Mouse (Mus musculus) splenic B cell, adult 2 months (primary cell): Measurements from ENCODE around the gene Hist2h2aa1.
A peak's percentile ranks its signal among the peaks of the same experiment; 100 is the strongest.

ENCODE experiments used
- DNase-seq: peaks from one replicate; pipeline ENCODE4 v3.0.0-alpha.2; 2011; ENCODE audit warnings: low read depth, low spot score
- H3K27me3 ChIP-seq: 2 replicates; pipeline ENCODE4 v1.6.1; 2012; ENCODE audit warnings: mild to moderate bottlenecking, low read length, moderate library complexity, mixed read lengths; ENCODE audit not compliant: control insufficient read depth, poor library complexity, insufficient read depth, severe bottlenecking
- H3K36me3 ChIP-seq: 2 replicates; pipeline ENCODE4 v1.6.1; 2012; ENCODE audit warnings: mild to moderate bottlenecking, low read length, moderate library complexity, mixed read lengths; ENCODE audit not compliant: control insufficient read depth, poor library complexity, insufficient read depth, severe bottlenecking

Hist2h2aa1 gene

GRCm38 (mm10) chr3:96220765-96221639, 24.3 kb upstream of the Hist2h2aa1 start, which contains the start of the genes Hist2h2ac and Hist2h2be:
Gene Hist2h2ac, minus strand, starts transcription at chr3:96220880.
Gene Hist2h2be, plus strand, starts transcription at chr3:96221119.
- peak; percentile 96 for DNase-seq
- H3K36me3 ChIP-seq: no peaks in the 10 kb centered on the region; the same call in 1 of the 2 replicates
- no peaks in the 10 kb centered on the region for H3K27me3 ChIP-seq

GRCm38 (mm10) chr3:96221640-96222038, 23.7 kb upstream of the Hist2h2aa1 start:
- Histone ChIP-seq H3K27me3 (no peaks in the 10 kb centered on the region), H3K36me3 (no peaks in the 10 kb centered on the region; the same call in 1 of the 2 replicates)
- DNase-seq: peak; percentile 35

GRCm38 (mm10) chr3:96222774-96223173, 22.5 kb upstream of the Hist2h2aa1 start:
- Histone ChIP-seq H3K27me3 (no peaks in the 10 kb centered on the region), H3K36me3 (no peaks in the 10 kb centered on the region; the same call in 1 of the 2 replicates)
- DNase-seq: no peak

DNA sequence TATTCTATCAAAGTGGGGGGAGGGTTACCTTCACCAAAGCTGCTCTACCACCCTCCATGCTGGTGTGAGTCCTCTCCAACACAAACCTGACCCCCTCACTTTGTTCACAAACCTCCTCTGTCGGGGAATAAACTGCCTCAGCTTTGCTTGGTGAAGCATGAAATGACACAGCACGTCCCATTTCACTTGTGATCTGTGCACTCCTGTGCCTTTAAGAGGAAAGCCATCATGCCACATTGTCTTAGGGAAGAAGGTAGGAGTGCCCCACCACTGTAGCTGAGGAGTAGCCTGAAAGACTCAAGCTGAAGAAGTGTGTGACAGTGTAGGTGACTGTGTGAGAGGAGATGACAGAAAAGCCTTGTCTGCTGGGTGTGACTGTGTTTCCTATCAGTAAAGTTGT, 19.9 kb upstream of the Hist2h2aa1 start:
- no peak for DNase-seq
- Histone ChIP-seq H3K27me3 (no peaks in the 10 kb centered on the region), H3K36me3 (no peaks in the 10 kb centered on the region; the same call in 1 of the 2 replicates)

GRCm38 (mm10) chr3:96226695-96227648, 18.3 kb upstream of the Hist2h2aa1 start:
- Histone ChIP-seq H3K36me3 (no peaks in the 10 kb centered on the region; the same call in 1 of the 2 replicates), H3K27me3 (no peaks in the 10 kb centered on the region)
- no peak for DNase-seq

GRCm38 (mm10) chr3:96228828-96229227, 16.5 kb upstream of the Hist2h2aa1 start:
- DNase-seq: no peak
- Histone ChIP-seq H3K36me3 (no peaks in the 10 kb centered on the region), H3K27me3 (no peaks in the 10 kb centered on the region)

DNA sequence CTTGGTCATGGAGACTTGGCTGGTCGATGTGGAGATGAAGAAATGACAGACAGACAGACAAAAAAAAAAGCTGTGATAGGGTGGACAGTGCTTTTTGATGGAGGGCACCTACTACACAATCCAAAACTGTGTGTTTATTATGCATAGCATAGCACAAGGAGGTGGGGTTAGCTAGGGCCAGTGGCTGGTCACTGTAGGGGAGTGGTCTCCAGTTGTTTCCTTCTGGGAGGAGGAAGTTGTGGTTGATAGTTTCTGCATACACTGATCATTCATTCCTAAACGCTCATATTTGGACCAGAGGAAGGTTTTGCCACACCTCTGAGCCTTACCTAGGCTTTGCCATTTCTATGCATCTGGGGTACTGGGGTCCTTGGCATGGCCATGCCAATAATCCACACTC, 14.9 kb upstream of the Hist2h2aa1 start:
- Histone ChIP-seq H3K36me3 (no peaks in the 10 kb centered on the region), H3K27me3 (no peaks in the 10 kb centered on the region)
- no peak for DNase-seq

GRCm38 (mm10) chr3:96230910-96231757, 14.2 kb upstream of the Hist2h2aa1 start:
- Histone ChIP-seq H3K27me3 (no peaks in the 10 kb centered on the region), H3K36me3 (no peaks in the 10 kb centered on the region)
- no peak for DNase-seq

GRCm38 (mm10) chr3:96231758-96232120, 13.6 kb upstream of the Hist2h2aa1 start:
- H3K27me3 ChIP-seq: no peaks in the 10 kb centered on the region
- DNase-seq: no peak
- H3K36me3 ChIP-seq: no peaks in the 10 kb centered on the region

DNA sequence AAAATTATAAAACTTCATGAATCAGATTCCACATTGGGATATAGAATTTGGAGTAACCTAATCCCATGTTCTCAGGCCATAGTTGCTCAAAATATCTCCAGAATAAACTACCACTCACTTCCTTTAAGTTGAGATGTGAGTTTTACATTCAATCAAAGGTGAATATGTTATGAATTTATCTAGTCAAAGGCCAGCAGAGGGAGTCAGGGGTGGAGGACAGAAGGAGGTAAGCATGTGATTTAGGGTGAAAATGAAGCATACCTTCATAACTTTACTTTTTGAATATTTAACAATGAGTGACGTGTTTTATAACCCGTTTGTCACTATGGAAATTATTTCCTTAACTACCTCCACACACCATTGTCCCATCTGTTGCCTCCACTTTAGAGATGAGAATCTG, 10.4 kb upstream of the Hist2h2aa1 start:
- Histone ChIP-seq H3K27me3 (no peaks in the 10 kb centered on the region), H3K36me3 (no peaks in the 10 kb centered on the region)
- peak; percentile 52 for DNase-seq

GRCm38 (mm10) chr3:96235836-96236235, 9.5 kb upstream of the Hist2h2aa1 start:
- no peaks in the 10 kb centered on the region for H3K27me3 ChIP-seq
- DNase-seq: no peak
- H3K36me3 ChIP-seq: no peaks in the 10 kb centered on the region

DNA sequence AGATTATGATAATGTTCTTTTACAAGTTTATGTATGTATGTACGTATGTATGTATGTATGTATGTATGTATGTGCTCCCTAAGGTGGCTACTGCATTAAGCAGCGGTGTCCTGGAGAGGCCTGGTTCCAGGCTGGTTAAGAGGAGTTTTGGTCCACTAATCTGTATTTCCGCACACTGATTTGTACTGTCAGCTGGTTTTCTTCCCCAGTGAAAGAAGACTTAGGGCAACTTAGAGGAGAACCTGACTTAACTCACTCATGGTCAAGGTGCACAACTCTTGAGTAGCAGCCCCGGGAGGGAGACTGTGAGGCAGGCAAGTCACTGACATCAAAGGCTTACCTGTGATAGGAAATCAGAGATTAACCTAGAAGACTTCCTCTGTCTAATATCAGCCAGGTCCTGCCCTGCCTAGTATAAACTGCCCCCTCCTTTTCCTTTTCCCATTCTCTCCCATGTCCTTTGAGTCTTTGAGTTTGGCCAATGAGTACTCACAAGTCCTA, 8.4 kb upstream of the Hist2h2aa1 start:
- Histone ChIP-seq H3K36me3 (no peaks in the 10 kb centered on the region), H3K27me3 (no peaks in the 10 kb centered on the region)
- DNase-seq: no peak

GRCm38 (mm10) chr3:96237335-96237903, 7.9 kb upstream of the Hist2h2aa1 start:
- Histone ChIP-seq H3K36me3 (no peaks in the 10 kb centered on the region), H3K27me3 (no peaks in the 10 kb centered on the region)
- no peak for DNase-seq
